Mouse (Mus musculus) olfactory bulb, adult 2 months (tissue): ENCODE data around the gene Sept8.

Experiments
- CTCF ChIP-seq: fragments of 200-500 bp; IDR thresholded peaks from 2 replicates; pipeline ENCODE4 v1.5.1; 2012; ENCODE audit warnings: low read depth, mild to moderate bottlenecking, low read length, moderate library complexity; ENCODE audit not compliant: insufficient read depth
- POLR2A ChIP-seq: fragments of 200-500 bp; IDR thresholded peaks from 2 replicates; pipeline ENCODE4 v1.6.1; 2012; ENCODE audit warnings: mild to moderate bottlenecking, low read depth, low read length, moderate library complexity; ENCODE audit not compliant: insufficient read depth

GRCm38 (mm10) chr11:53489007-53489406 lies 30.1 kb upstream of the Sept8 start:
- no peak for TF ChIP-seq POLR2A
- no peak for TF ChIP-seq CTCF
